ENCODE assay signal across 15 mouse cellular contexts in genomic region chr7:30785721-30786546, GRCm38 (mm10). TPM values are rescaled to one million over a fixed set of nuclear protein-coding genes. Genes with fewer than 3 reads are reported as not detected.
A peak's percentile ranks its signal among the peaks of the same experiment; 100 is the strongest.
DNase-seq lines count a peak whose midpoint lies in the region; ATAC-seq and TF ChIP-seq lines count a peak whose summit lies in the region.
"Had no signal": no experiment of that assay in that cellular context is flagged by ENCODE, and none has a peak within 500 bp of the region (broad histone marks: within the 10 kb centered on the region; RNA-seq: fewer than 3 reads in every experiment).

No protein-coding gene starts in this region.

- no peaks in the 10 kb centered on the region for H3K36me3 ChIP-seq in forebrain, embryonic 11.5 days (ENCODE audit: control insufficient read depth, insufficient read depth, low read length)
- no peaks in the 10 kb centered on the region for H3K36me3 ChIP-seq in forebrain, embryonic 10.5 days (replicated peaks)
- H3K36me3 ChIP-seq in forebrain, embryonic 12.5 days (replicated peaks): no peaks in the 10 kb centered on the region
- H3K36me3 ChIP-seq in midbrain, postnatal 0 days (ENCODE audit: insufficient read depth, low read length): no peaks in the 10 kb centered on the region
- H3K36me3 ChIP-seq: heart, embryonic 13.5 days; liver, embryonic 13.5 days had no signal

- H3K4me3 ChIP-seq in forebrain, embryonic 11.5 days (ENCODE audit: low read depth, low read length): no peak overlapping the region
- no peak overlapping the region for H3K4me3 ChIP-seq in forebrain, embryonic 10.5 days
- no peak overlapping the region for H3K4me3 ChIP-seq in forebrain, embryonic 12.5 days (replicated peaks)
- H3K4me3 ChIP-seq in midbrain, postnatal 0 days (ENCODE audit: low read depth, low read length): no peak overlapping the region
- H3K4me3 ChIP-seq: heart, embryonic 13.5 days; left cerebral cortex, adult 2 months; liver, embryonic 13.5 days; megakaryocyte, embryonic 14.5 days had no signal

- H3K27me3 ChIP-seq in forebrain, embryonic 11.5 days (ENCODE audit: control insufficient read depth, insufficient read depth, low read length): no peaks in the 10 kb centered on the region
- H3K27me3 ChIP-seq in forebrain, embryonic 10.5 days (ENCODE audit: poor library complexity, severe bottlenecking): peaks cover 23% of the 10 kb centered on the region; the same call in 1 of the 2 replicates
- peaks cover 16% of the 10 kb centered on the region for H3K27me3 ChIP-seq in forebrain, embryonic 12.5 days
- H3K27me3 ChIP-seq in midbrain, postnatal 0 days (ENCODE audit: insufficient read depth, low read length): no peaks in the 10 kb centered on the region

- intact Hi-C loops in gastrocnemius, postnatal 14 days (cut with DNase I; ENCODE audit: low total_unique reads): no loop called here

- H3K27ac ChIP-seq in forebrain, embryonic 11.5 days (ENCODE audit: low read depth, low read length): no peak overlapping the region
- H3K27ac ChIP-seq in forebrain, embryonic 10.5 days: no peak overlapping the region
- H3K27ac ChIP-seq in forebrain, embryonic 12.5 days: no peak overlapping the region
- no peak overlapping the region for H3K27ac ChIP-seq in midbrain, postnatal 0 days (ENCODE audit: low read depth, low read length)
- H3K27ac ChIP-seq: heart, embryonic 13.5 days; left cerebral cortex, adult 2 months; liver, embryonic 13.5 days had no signal

- H3K9ac ChIP-seq in forebrain, embryonic 11.5 days (ENCODE audit: low read length): no peak overlapping the region
- no peak overlapping the region for H3K9ac ChIP-seq in forebrain, embryonic 12.5 days
- H3K9ac ChIP-seq in midbrain, postnatal 0 days (replicated peaks; ENCODE audit: low read length, poor library complexity, severe bottlenecking): no peak overlapping the region
- H3K9ac ChIP-seq: heart, embryonic 13.5 days; liver, embryonic 13.5 days had no signal

- no peak for TF ChIP-seq CTCF in midbrain, postnatal 0 days (IDR thresholded peaks at IDR 0.05)

- peak; percentile 71 for ATAC-seq in forebrain, embryonic 11.5 days (replicated peaks; ENCODE audit: low FRiP score)
- peak; percentile 60; the same call in 1 of the 2 replicates for ATAC-seq in forebrain, embryonic 12.5 days (ENCODE audit: low FRiP score)
- ATAC-seq in midbrain, postnatal 0 days (ENCODE audit: low FRiP score): peak; percentile 49; the same call in 1 of the 2 replicates
- ATAC-seq in erythroid progenitor cell, adult 5-6 weeks (replicated peaks; ENCODE audit: low FRiP score, poor library complexity, severe bottlenecking): no peak
- ATAC-seq: intestine, embryonic 16.5 days; Patski had no signal

- no peak overlapping the region for H3K4me2 ChIP-seq in forebrain, embryonic 11.5 days (ENCODE audit: low read depth, low read length, severe bottlenecking)
- H3K4me2 ChIP-seq in forebrain, embryonic 12.5 days: no peak overlapping the region
- no peak overlapping the region for H3K4me2 ChIP-seq in midbrain, postnatal 0 days (ENCODE audit: low read depth, low read length, poor library complexity, severe bottlenecking)
- H3K4me2 ChIP-seq: heart, embryonic 13.5 days; liver, embryonic 13.5 days had no signal

- no peak for DNase-seq in forebrain, embryonic 11.5 days (ENCODE audit: low spot score)
- DNase-seq in forebrain, embryonic 10.5 days (ENCODE audit: extremely low spot score, low spot score): no peak
- DNase-seq in layer of hippocampus, adult 18-20 months (ENCODE audit: low spot score in 2 of 2): peak; percentile 67 to 85
- peak; percentile 51 for DNase-seq in midbrain, postnatal 0 days (ENCODE audit: low spot score)
- no peak for DNase-seq in gastrocnemius, adult 8-10 months (ENCODE audit: low spot score in 2 of 2)
- no peak for DNase-seq in gastrocnemius, postnatal 14 days
- DNase-seq: liver, embryonic 13.5 days had no signal

- 58% methylated on average over 13 of the region's 13 CpGs for WGBS in forebrain, embryonic 11.5 days
- WGBS in forebrain, embryonic 10.5 days: 74% methylated on average over 13 of the region's 13 CpGs
- 55% methylated on average over 13 of the region's 13 CpGs for WGBS in forebrain, embryonic 12.5 days
- 60% methylated on average over 13 of the region's 13 CpGs for WGBS in midbrain, postnatal 0 days

- H3K4me1 ChIP-seq in forebrain, embryonic 11.5 days (replicated peaks; ENCODE audit: control insufficient read depth, insufficient read depth, low read length): no peaks in the 10 kb centered on the region
- H3K4me1 ChIP-seq in forebrain, embryonic 10.5 days: peaks cover 23% of the 10 kb centered on the region
- H3K4me1 ChIP-seq in forebrain, embryonic 12.5 days: peaks cover 9% of the 10 kb centered on the region
- no peaks in the 10 kb centered on the region for H3K4me1 ChIP-seq in midbrain, postnatal 0 days (ENCODE audit: insufficient read depth, low read length)
- H3K4me1 ChIP-seq: heart, embryonic 13.5 days; liver, embryonic 13.5 days had no signal

- no peaks in the 10 kb centered on the region for H3K9me3 ChIP-seq in forebrain, embryonic 11.5 days (ENCODE audit: control insufficient read depth, low read length)
- no peaks in the 10 kb centered on the region for H3K9me3 ChIP-seq in forebrain, embryonic 10.5 days
- no peaks in the 10 kb centered on the region for H3K9me3 ChIP-seq in forebrain, embryonic 12.5 days
- no peaks in the 10 kb centered on the region for H3K9me3 ChIP-seq in midbrain, postnatal 0 days (ENCODE audit: low read length)
- H3K9me3 ChIP-seq: heart, embryonic 13.5 days; liver, embryonic 13.5 days; megakaryocyte, embryonic 14.5 days had no signal

RNA-seq across cellular contexts. Expression of gene Krtdap, which starts 1.8 kb away (rescaled TPM):
- polyA plus RNA-seq in forebrain, embryonic 11.5 days (2014; fragmentation: Nextera tagmentation; extraction: Ambion mirVana): not detected in 2 replicates
- polyA plus RNA-seq in forebrain, embryonic 10.5 days (2016; fragmentation: Nextera tagmentation; extraction: Ambion mirVana): not detected in 2 replicates
- not detected in 2 replicates for polyA plus RNA-seq in forebrain, embryonic 12.5 days (2016; fragmentation: Nextera tagmentation; extraction: Ambion mirVana)
- total RNA-seq in layer of hippocampus, adult 18-20 months (2021): not detected
- 4.8 and 19.2 TPM in 2 replicates for total RNA-seq in midbrain, postnatal 0 days (2014; rRNA removed)
- polyA plus RNA-seq in midbrain, postnatal 0 days (2015; fragmentation: Nextera tagmentation; extraction: Ambion mirVana): 1.2 and 1.6 TPM in 2 replicates
- total RNA-seq in erythroid progenitor cell, adult 5-6 weeks (2015; ENCODE audit: low replicate concordance): not detected in 2 replicates
- not detected in 2 replicates for total RNA-seq in erythroid progenitor cell, adult 5-6 weeks (2017; ENCODE audit: low replicate concordance)
- 1 to 10 TPM in 3 of 4 experiments, not detected in 1; 1.7 to 3.5 (median 2.0) TPM for total RNA-seq in gastrocnemius, adult 8-10 months (2022)
- total RNA-seq in gastrocnemius, postnatal 14 days (2021): 1 to 10 TPM; 3.4 to 3.6 TPM
- total RNA-seq: left cerebral cortex, adult 2 months had no signal
- polyA plus RNA-seq: frontal cortex, adult 2 months; Patski had no signal

RNA-seq across cellular contexts. Expression of gene Dmkn, which starts 22.4 kb away (rescaled TPM):
- polyA plus RNA-seq in forebrain, embryonic 11.5 days (2014; fragmentation: Nextera tagmentation; extraction: Ambion mirVana): not detected in 2 replicates
- not detected in 2 replicates for polyA plus RNA-seq in forebrain, embryonic 10.5 days (2016; fragmentation: Nextera tagmentation; extraction: Ambion mirVana)
- not detected in 2 replicates for polyA plus RNA-seq in forebrain, embryonic 12.5 days (2016; fragmentation: Nextera tagmentation; extraction: Ambion mirVana)
- 1 to 10 TPM; 1.1 to 1.8 TPM for total RNA-seq in layer of hippocampus, adult 18-20 months (2021)
- 0.71 and 7.9 TPM in 2 replicates for total RNA-seq in midbrain, postnatal 0 days (2014; rRNA removed)
- 4.5 and 4.9 TPM in 2 replicates for polyA plus RNA-seq in midbrain, postnatal 0 days (2015; fragmentation: Nextera tagmentation; extraction: Ambion mirVana)
- total RNA-seq in erythroid progenitor cell, adult 5-6 weeks (2015; ENCODE audit: low replicate concordance): 1.7 and 9.4 TPM in 2 replicates
- 9.7 TPM in 1 of 2 replicates, not detected in the other for total RNA-seq in erythroid progenitor cell, adult 5-6 weeks (2017; ENCODE audit: low replicate concordance)
- total RNA-seq in gastrocnemius, adult 8-10 months (2022): 1 to 10 TPM in 1 of 4 experiments, under 1 TPM in 1, not detected in 2; 0.48 to 1.0 TPM
- total RNA-seq in gastrocnemius, postnatal 14 days (2021): under 1 TPM in 1 of 2 experiments, not detected in 1; 0.57 TPM
- polyA plus RNA-seq: liver, embryonic 13.5 days had no signal

RNA-seq across cellular contexts. Expression of gene Sbsn, which starts 34.7 kb away (rescaled TPM):
- polyA plus RNA-seq in forebrain, embryonic 11.5 days (2014; fragmentation: Nextera tagmentation; extraction: Ambion mirVana): 0.27 and 1.8 TPM in 2 replicates
- polyA plus RNA-seq in forebrain, embryonic 10.5 days (2016; fragmentation: Nextera tagmentation; extraction: Ambion mirVana): 0.73 and 1.0 TPM in 2 replicates
- polyA plus RNA-seq in forebrain, embryonic 12.5 days (2016; fragmentation: Nextera tagmentation; extraction: Ambion mirVana): 1.5 and 2.0 TPM in 2 replicates
- 10 to 100 TPM in 1 of 2 experiments, 1 to 10 TPM in 1; 6.9 to 10.1 TPM for total RNA-seq in layer of hippocampus, adult 18-20 months (2021)
- total RNA-seq in midbrain, postnatal 0 days (2014; rRNA removed): 2.4 and 4.0 TPM in 2 replicates
- polyA plus RNA-seq in midbrain, postnatal 0 days (2015; fragmentation: Nextera tagmentation; extraction: Ambion mirVana): 1.8 and 4.1 TPM in 2 replicates
- not detected in 2 replicates for total RNA-seq in erythroid progenitor cell, adult 5-6 weeks (2015; ENCODE audit: low replicate concordance)
- not detected in 2 replicates for total RNA-seq in erythroid progenitor cell, adult 5-6 weeks (2017; ENCODE audit: low replicate concordance)
- 1 to 10 TPM in 2 of 4 experiments, under 1 TPM in 2; 0.53 to 2.0 (median 1.4) TPM for total RNA-seq in gastrocnemius, adult 8-10 months (2022)
- 1 to 10 TPM; 3.7 to 4.1 TPM for total RNA-seq in gastrocnemius, postnatal 14 days (2021)

RNA-seq across cellular contexts. Expression of gene Ffar2, which starts 37.6 kb away (rescaled TPM):
- not detected in 2 replicates for polyA plus RNA-seq in forebrain, embryonic 11.5 days (2014; fragmentation: Nextera tagmentation; extraction: Ambion mirVana)
- polyA plus RNA-seq in forebrain, embryonic 10.5 days (2016; fragmentation: Nextera tagmentation; extraction: Ambion mirVana): not detected in 2 replicates
- polyA plus RNA-seq in forebrain, embryonic 12.5 days (2016; fragmentation: Nextera tagmentation; extraction: Ambion mirVana): not detected in 2 replicates
- not detected for total RNA-seq in layer of hippocampus, adult 18-20 months (2021)
- not detected in 2 replicates for total RNA-seq in midbrain, postnatal 0 days (2014; rRNA removed)
- polyA plus RNA-seq in midbrain, postnatal 0 days (2015; fragmentation: Nextera tagmentation; extraction: Ambion mirVana): 0.07 and 0.25 TPM in 2 replicates
- total RNA-seq in erythroid progenitor cell, adult 5-6 weeks (2015; ENCODE audit: low replicate concordance): 2.2 and 7.1 TPM in 2 replicates
- total RNA-seq in erythroid progenitor cell, adult 5-6 weeks (2017; ENCODE audit: low replicate concordance): 3.1 and 6.0 TPM in 2 replicates
- 1 to 10 TPM in 2 of 4 experiments, under 1 TPM in 1, not detected in 1; 0.21 to 1.2 (median 1.2) TPM for total RNA-seq in gastrocnemius, adult 8-10 months (2022)
- under 1 TPM in 1 of 2 experiments, not detected in 1; 0.16 TPM for total RNA-seq in gastrocnemius, postnatal 14 days (2021)
- total RNA-seq: left cerebral cortex, adult 2 months had no signal
- polyA plus RNA-seq: heart, embryonic 13.5 days; Patski had no signal

RNA-seq across cellular contexts. Expression of gene Gapdhs, which starts 42.5 kb away (rescaled TPM):
- polyA plus RNA-seq in forebrain, embryonic 11.5 days (2014; fragmentation: Nextera tagmentation; extraction: Ambion mirVana): 0.33 and 1.5 TPM in 2 replicates
- 0.16 and 0.48 TPM in 2 replicates for polyA plus RNA-seq in forebrain, embryonic 10.5 days (2016; fragmentation: Nextera tagmentation; extraction: Ambion mirVana)
- 0.49 and 0.69 TPM in 2 replicates for polyA plus RNA-seq in forebrain, embryonic 12.5 days (2016; fragmentation: Nextera tagmentation; extraction: Ambion mirVana)
- not detected for total RNA-seq in layer of hippocampus, adult 18-20 months (2021)
- total RNA-seq in midbrain, postnatal 0 days (2014; rRNA removed): not detected in 2 replicates
- 0.79 and 0.80 TPM in 2 replicates for polyA plus RNA-seq in midbrain, postnatal 0 days (2015; fragmentation: Nextera tagmentation; extraction: Ambion mirVana)
- total RNA-seq in erythroid progenitor cell, adult 5-6 weeks (2015; ENCODE audit: low replicate concordance): not detected in 2 replicates
- total RNA-seq in erythroid progenitor cell, adult 5-6 weeks (2017; ENCODE audit: low replicate concordance): not detected in 2 replicates
- total RNA-seq in gastrocnemius, adult 8-10 months (2022): not detected
- total RNA-seq in gastrocnemius, postnatal 14 days (2021): not detected
- total RNA-seq: left cerebral cortex, adult 2 months had no signal
- polyA plus RNA-seq: frontal cortex, adult 2 months; liver, embryonic 13.5 days had no signal

Comparison
In these comparisons a context has a peak if more than half of its experiments do, and no peak if none do; other contexts are left out.
1. DNase-seq: peak in layer of hippocampus, adult 18-20 months (2 of 2) and midbrain, postnatal 0 days (single experiment); none in forebrain, embryonic 11.5 days (single experiment), forebrain, embryonic 10.5 days (single experiment), gastrocnemius, adult 8-10 months (0 of 2) and gastrocnemius, postnatal 14 days (single experiment).